Mouse (Mus musculus) T-helper 1 cell (primary cell): ENCODE results near the gene Gm2431.
"Not testable (repeated sequence)": the region's sequence is repeated elsewhere in the genome, so short reads cannot be mapped to it uniquely, and the experiment has no call there.

ENCODE experiments used
- in situ Hi-C: fragments of 300-600 bp; cut with MboI, MseI; formaldehyde crosslinking; loops from one replicate; pipeline ENCODE4 v1.15.1; 2025; ENCODE audit warnings: high pct_unique_total_duplicates

Gm2431 gene

DNA sequence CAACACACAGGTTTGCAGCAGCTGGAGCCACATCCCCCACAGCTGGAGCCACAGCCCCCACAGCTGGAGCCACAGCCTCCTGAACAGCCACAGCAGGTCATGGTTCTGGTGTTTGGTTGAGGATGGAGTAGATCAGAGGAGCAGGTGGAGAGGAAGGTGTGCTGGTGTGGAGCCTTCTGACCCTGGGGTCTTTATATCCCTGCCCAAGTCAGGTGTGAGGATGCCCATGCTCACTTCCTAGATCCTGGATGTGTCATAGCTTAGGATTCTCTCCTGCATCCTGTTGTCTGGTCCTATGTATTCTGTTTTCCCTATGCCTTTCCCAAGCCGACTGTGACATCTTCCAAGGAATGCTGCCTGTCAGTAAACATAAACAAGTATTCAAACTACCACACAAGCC is at the start of gene Gm2431:
Gene Gm2431 (minus strand): TSS at position 101 of the 400 bp plus-strand sequence.
- in situ Hi-C loops = not testable (repeated sequence)

GRCm38 (mm10) chr7:142303929-142304328 is 45.8 kb upstream of the Gm2431 start:
- in situ Hi-C loops = not testable (repeated sequence)

DNA sequence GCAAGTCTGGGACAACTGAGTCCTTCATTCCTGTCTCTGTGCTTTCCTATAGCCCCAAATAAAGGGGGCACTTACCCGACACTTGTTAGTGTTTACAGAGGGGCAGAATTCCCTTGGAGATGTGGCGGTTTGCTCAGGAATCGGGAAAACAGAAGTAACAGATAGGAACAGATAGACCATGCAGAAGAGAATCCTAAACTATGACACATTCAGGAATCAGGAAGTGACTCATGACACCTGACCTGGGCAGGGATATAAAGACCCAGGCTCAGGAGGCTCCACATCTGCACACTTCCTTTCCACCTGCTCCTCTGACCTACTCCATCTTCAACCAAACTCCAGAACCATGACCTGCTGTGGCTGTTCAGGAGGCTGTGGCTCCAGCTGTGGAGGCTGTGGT is 45.1 kb upstream of the Gm2431 start, which contains the start of gene Krtap5-4:
Gene Krtap5-4 (plus strand): TSS at position 301 of the 400 bp plus-strand sequence.
- in situ Hi-C loops = no loop called here

- in situ Hi-C loops = not testable (repeated sequence)
Observed at GRCm38 (mm10) chr7:142297018-142297417, 38.9 kb upstream of the Gm2431 start, which contains the start of gene Krtap5-1. Krtap5-1 (minus strand) TSS chr7:142297118.

DNA sequence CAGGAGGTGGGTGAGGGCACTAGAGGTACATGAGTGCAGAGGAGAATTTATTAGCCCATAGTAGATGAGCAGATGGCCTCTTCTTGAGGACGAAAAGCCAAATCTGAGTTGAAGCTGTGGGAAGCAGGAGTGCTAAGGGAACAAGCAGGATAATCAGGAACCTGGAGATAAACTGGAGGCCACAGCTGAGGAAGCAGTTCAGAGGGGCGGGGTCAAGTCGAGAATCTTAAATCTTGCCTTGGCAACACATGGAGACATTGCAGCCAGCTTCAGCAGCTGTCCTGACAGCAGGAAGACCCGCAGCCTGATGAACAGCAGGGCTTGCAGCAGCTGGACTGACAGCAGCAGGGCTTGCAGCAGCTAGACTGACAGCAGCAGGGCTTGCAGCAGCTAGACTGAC is 38.0 kb upstream of the Gm2431 start:
- in situ Hi-C loops = not testable (repeated sequence)

DNA sequence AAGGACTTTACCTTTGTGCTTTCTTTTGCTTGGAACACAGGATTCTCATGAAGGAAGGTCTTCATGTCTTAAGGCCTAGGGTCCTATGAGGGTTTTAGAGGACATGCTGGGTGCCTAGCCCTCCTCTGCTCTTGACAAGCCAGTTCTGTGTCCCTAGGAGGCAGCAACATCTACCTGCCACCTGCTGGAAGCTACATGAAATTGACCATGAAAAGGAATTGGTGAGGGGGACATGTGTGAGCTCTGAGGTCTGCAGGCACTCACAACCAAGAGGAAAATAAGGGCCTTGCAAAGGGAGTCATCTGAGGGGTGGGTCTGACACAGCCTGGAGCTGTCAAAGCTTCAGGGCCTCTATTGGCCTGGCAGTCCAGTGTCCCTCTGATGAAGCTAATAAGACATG is 37.3 kb upstream of the Gm2431 start:
- in situ Hi-C loops = no loop called here

DNA sequence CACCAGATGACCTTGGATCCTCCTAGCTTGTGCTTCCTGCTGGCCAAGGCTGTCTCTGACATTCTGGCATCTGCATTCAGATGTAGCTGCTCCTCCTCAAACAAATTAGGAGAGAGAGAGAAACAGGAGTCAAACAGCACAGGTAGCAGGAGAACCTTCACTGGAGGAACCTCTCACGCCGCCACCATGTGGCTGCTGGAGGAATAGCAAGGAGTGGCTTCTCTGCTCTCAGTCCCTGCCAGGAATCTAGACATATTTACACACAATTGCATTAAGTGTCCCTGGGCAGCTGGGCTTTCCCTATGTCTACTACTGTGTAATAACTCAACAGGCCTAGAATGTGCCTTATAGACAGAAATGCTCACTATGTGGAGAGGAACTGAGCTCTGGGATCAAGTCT is 35.7 kb upstream of the Gm2431 start:
- in situ Hi-C loops = not testable (repeated sequence)

- in situ Hi-C loops = not testable (repeated sequence)
Observed at GRCm38 (mm10) chr7:142285910-142286612, 27.9 kb upstream of the Gm2431 start.

DNA sequence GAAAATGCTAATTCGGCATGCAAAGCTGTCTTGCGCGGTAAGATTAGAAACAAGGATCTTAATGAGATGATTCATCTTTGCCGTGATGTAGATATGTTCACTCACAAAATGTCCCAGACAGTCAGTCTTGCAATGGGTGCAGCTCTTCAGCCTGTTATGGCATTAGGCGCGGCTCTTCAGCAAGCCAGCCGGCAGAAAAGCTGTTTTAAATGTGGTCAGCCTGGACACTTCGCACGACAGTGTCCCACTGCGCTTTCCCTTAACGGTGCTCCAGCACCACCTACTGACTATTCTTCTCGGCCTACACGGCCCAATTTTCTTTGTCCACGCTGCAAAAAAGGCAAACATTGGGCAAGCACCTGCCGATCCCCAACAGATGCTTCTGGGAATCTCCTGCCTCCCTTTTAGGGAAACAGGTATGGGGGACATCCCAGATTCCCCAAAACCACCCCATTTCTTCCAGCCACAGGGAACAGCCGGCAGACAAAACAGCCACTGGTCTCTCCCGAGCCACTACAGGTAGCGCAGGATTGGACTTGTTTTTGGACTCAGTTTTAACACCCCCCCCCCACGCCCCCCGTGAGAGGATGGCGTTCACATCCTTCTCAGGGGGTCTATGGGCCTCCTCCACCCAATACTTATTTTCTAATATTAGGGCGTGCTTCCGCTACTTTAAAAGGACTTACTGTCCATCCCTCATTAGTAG is 27.1 kb upstream of the Gm2431 start:
- in situ Hi-C loops = no loop called here

DNA sequence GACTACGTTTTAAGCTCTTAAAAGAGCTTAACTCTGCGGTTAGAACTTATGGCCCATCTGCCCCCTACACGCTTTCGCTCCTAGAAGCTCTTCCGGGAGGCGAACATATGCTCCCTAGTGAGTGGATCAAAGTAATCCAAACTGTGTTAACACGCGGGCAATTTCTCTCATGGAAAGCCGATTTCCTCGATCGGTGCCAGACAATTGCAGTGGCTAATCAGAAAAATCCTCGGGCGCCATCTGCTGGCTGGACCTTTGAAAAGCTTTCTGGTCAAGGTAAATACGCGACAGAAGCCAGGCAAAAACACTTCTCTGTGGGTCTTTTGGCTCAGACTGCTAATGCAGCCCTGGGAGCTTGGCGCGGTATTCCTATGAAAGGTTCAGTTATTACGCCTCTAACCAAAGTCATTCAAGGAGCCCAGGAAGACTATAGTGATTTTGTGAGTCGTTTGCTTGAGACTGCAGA is 26.5 kb upstream of the Gm2431 start:
- in situ Hi-C loops = no loop called here

DNA sequence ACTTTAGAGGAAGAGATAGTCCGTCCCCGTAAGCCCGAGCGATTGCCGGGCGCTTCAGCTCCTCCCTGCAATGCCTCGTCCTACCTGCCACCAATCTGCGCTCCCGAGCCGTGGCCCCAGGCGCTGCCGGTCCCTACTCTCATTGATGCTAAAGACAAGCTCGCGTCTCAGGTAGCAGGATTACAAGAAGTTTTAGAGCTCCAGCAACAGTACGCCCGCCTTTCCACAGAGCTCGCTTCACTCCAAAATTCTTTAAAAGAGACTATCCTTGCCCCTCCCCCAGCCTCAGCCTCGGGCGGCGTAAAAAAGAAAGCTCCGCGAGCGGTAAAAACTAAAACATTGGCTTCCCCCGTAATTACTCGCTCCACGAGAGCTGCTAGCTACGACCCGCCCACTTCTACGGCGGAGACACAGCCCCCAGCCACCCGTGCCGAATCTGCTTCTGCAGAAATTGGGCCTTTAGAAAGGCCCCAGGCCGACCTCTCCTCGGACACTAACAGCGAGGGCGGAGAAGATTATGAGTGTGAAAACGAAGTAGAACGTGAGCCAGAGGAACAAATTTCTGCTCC is 26.0 kb upstream of the Gm2431 start:
- in situ Hi-C loops = no loop called here

DNA sequence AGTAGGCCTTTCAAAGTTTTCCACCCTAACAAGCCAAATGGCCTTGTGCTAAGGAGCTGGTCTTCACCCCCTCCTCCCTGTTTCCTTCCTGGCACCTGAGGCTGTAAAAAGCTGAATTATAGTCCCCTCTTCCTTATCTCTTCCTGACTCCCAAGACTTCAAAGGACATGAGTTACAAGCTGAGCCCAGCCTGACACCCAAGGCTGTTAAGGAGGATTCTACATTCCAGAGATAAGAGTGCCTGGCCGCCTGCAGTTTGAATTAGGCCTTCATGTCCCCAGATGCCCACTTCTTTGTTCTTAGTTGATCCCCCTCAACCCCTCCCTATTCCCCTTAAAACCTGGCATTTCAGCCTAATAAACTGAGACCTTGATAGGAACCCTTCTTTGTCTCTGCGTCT is 24.7 kb upstream of the Gm2431 start:
- in situ Hi-C loops = not testable (repeated sequence)

DNA sequence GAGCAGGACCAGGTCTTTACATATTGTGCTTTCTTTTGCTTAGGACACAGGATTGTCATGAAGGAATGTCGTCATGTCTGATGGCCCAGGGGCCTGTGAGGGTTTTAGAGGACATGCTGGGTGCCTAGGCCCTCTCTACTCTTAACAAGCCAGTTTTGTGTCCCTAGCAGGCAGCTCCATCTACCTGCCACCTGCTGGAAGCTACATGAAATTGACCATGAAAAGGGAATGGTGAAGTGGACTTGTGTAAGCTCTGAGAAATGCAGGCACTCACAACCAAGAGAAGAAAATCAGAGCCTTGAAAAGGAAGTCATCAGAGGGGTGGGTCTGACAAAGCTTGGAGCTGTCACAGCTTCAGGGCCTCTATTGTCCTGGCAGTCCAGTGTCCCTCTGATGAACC is 21.1 kb upstream of the Gm2431 start:
- in situ Hi-C loops = not testable (repeated sequence)

GRCm38 (mm10) chr7:142278183-142278582 is 20.0 kb upstream of the Gm2431 start:
- in situ Hi-C loops = not testable (repeated sequence)

DNA sequence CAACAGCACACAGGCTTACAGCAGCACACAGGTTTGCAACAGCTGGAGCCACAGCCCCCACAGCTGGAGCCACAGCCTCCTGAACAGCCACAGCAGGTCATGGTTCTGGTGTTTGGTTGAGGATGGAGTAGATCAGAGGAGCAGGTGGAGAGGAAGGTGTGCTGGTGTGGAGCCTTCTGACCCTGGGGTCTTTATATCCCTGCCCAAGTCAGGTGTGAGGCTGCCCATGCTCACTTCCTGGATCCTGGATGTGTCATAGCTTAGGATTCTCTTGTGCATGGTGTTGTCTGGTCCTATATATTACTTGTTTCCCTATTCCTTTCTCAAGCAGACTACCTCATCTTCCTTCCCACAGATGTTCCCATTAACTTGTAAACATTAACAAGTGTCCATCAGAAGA is 16.1 kb upstream of the Gm2431 start, which contains the start of gene Gm4559:
Gene Gm4559 (minus strand): TSS at position 101 of the 400 bp plus-strand sequence.
- in situ Hi-C loops = not testable (repeated sequence)

GRCm38 (mm10) chr7:142255517-142255916 is 2.6 kb downstream of the Gm2431 start:
- in situ Hi-C loops = no loop called here

DNA sequence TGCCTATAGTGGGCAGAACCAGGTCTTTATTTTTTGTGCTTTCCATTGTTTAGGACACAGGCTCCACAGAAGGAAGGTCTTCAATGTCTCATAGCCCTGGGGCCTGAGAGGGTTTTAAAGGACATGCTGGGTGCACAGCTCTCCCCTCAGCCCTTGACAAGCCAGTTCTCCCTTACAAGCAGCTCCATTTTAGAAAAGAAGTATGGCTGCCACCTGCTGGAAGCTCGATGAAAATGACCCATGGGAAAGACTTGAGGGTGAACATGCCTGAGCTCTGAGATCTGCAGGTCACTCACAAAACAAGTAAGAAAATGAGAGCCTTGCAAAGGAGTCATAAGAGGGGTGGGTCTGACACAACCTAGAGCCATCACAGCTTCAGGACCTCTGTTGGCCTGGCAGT is 8.3 kb downstream of the Gm2431 start:
- in situ Hi-C loops = no loop called here

DNA sequence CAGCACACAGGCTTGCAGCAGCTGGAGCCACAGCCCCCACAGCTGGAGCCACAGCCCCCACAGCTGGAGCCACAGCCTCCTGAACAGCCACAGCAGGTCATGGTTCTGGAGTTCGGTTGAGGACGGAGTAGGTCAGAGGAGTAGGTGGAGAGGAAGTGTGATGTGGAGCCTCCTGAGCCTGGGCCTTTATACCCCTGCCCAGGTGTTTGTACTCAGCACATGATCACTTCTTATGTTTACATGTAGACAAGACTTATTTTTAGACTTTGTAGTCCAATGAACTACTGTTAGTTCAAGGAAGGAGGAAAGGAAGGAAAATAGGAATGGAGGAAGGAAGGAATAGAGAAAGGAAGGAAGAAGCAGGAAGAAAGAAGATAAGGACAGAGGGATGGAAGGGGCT is 17.2 kb downstream of the Gm2431 start, which contains the start of gene Gm40460:
Gene Gm40460 (minus strand): TSS at position 101 of the 400 bp plus-strand sequence.
- in situ Hi-C loops = no loop called here

GRCm38 (mm10) chr7:142231540-142231939 is 26.6 kb downstream of the Gm2431 start:
- in situ Hi-C loops = no loop called here

- in situ Hi-C loops = not testable (repeated sequence)
Observed at GRCm38 (mm10) chr7:142229871-142230270, 28.3 kb downstream of the Gm2431 start, which contains the start of gene Krtap5-5. Krtap5-5 (minus strand) TSS chr7:142229971.

DNA sequence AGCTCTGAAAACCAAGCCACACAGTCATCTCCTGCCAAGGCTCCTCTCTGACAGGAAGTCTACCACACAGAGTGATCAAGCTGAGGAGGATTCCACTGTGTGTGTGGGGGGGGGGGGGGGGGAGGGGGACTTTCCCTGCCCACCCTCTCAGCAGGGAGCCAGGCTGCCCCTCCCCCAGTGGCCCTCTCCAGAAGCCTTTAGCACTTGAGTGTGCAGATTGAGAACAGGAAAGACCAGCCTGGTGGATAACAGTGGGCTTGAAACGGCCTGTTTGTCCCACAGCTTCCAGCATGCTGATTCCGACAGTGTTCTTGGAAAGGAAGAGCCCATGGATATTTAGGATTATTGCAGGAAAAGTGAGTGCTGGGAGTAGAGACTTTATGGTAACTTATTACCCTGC is 33.6 kb downstream of the Gm2431 start:
- in situ Hi-C loops = no loop called here

GRCm38 (mm10) chr7:142212136-142212535 is 46.0 kb downstream of the Gm2431 start:
- in situ Hi-C loops = not testable (repeated sequence)
